Mouse (Mus musculus): ENCODE data around the gene Ccdc6.

DNA sequence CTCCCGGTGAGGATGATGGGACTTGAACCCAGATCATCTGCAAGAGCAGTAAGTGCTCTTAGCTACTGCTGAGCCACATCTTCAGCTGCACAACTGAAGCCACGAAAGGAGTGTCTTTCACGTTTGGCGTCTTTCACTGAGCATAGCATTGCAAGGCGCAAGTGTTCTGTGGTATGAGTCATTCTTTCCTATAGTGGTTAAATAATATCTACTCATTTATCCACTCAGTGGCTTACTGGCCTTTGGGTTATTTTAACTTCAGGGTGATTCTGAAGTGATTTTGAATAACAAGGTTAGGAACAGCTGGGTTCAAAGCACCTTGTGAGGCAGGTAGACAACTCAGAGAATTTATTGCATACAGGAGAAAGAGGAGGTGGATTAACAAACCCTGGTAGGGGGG lies 8.1 kb upstream of the Ccdc6 start:
- TF ChIP-seq POLR2A (IDR thresholded peaks at IDR 0.05; ENCODE audit: control insufficient read depth, low read depth, low read length) (no peak), CTCF (IDR thresholded peaks at IDR 0.05; ENCODE audit: control insufficient read depth, insufficient read depth, insufficient replicate concordance, low read depth, low read length) (no peak)
